Mouse (Mus musculus) bone marrow, adult 2 months (tissue): ENCODE results near the gene Svs3b.

Experiments
- CTCF ChIP-seq: fragments of 200-500 bp; IDR thresholded peaks from 2 replicates; pipeline ENCODE4 v1.5.1; 2011; ENCODE audit warnings: low read length, control low read depth; ENCODE audit not compliant: control insufficient read depth, insufficient read depth
- POLR2A ChIP-seq: fragments of 200-500 bp; IDR thresholded peaks from 2 replicates; pipeline ENCODE4 v1.6.1; 2011; ENCODE audit warnings: low read depth, mild to moderate bottlenecking, control low read depth, low read length, borderline replicate concordance; ENCODE audit not compliant: control insufficient read depth

GRCm38 (mm10) chr2:164219295-164219694, 37.1 kb downstream of the Svs3b start:
- TF ChIP-seq CTCF (no peak), POLR2A (no peak)
